Mouse (Mus musculus): ENCODE measurements around the gene Ip6k1. TPM values are rescaled to one million over a fixed set of nuclear protein-coding genes. Genes with fewer than 3 reads are reported as not detected.

The Ip6k1 gene
- polyA plus RNA-seq, 1 experiment from 2014 or later = 29.3 TPM

GRCm38 (mm10) chr9:108083561-108083960 lies 81.3 kb downstream of the Ip6k1 start:
- Histone ChIP-seq H3K27ac (peak overlapping the region; percentile 100), H3K4me1 (replicated peaks) (peaks cover 89% of the 10 kb centered on the region), H3K36me3 (peaks cover 64% of the 10 kb centered on the region), H3K4me3 (replicated peaks) (peak overlapping the region; percentile 41), H3K9ac (peak overlapping the region; percentile 99), H3K4me2 (peak overlapping the region; percentile 91), H3K27me3 (peaks cover 10% of the 10 kb centered on the region; the same call in 1 of the 2 replicates), H3K9me3 (replicated peaks) (no peaks in the 10 kb centered on the region)
- DNase-seq (peak; percentile 38), ATAC-seq (ENCODE audit: low read depth) (peak; percentile 3)
- WGBS (ENCODE audit: insufficient replicate concordance) = 39% methylated on average over 6 of the region's 6 CpGs

- H3K4me2 ChIP-seq = peak overlapping the region; percentile 91
- no peak for ATAC-seq (ENCODE audit: low read depth)
- H3K9me3 ChIP-seq (replicated peaks) = no peaks in the 10 kb centered on the region
- peak overlapping the region; percentile 100 for H3K27ac ChIP-seq
- peak overlapping the region; percentile 99 for H3K9ac ChIP-seq
- H3K27me3 ChIP-seq = peaks cover 10% of the 10 kb centered on the region; the same call in 1 of the 2 replicates
- WGBS (ENCODE audit: insufficient replicate concordance) = 94% methylated on average over 4 of the region's 4 CpGs
- peak overlapping the region; percentile 16; the same call in 1 of the 2 replicates for H3K4me3 ChIP-seq (replicated peaks)
- H3K36me3 ChIP-seq = peaks cover 81% of the 10 kb centered on the region
- DNase-seq = no peak
- H3K4me1 ChIP-seq (replicated peaks) = peaks cover 86% of the 10 kb centered on the region
Measured at GRCm38 (mm10) chr9:108085261-108085660, 83.0 kb downstream of the Ip6k1 start.

GRCm38 (mm10) chr9:108090611-108091120 lies 88.4 kb downstream of the Ip6k1 start:
- 93% methylated on average over 7 of the region's 7 CpGs for whole genome bisulfite sequencing (ENCODE audit: insufficient replicate concordance)
- peaks cover 75% of the 10 kb centered on the region for H3K36me3 ChIP-seq
- H3K4me1 ChIP-seq (replicated peaks) = peaks cover 65% of the 10 kb centered on the region
- H3K4me2 ChIP-seq = no peak overlapping the region
- H3K4me3 ChIP-seq (replicated peaks) = no peak overlapping the region
- no peak overlapping the region for H3K9ac ChIP-seq
- H3K27me3 ChIP-seq = no peaks in the 10 kb centered on the region
- DNase-seq (no peak), ATAC-seq (ENCODE audit: low read depth) (no peak)
- no peaks in the 10 kb centered on the region for H3K9me3 ChIP-seq (replicated peaks)
- peak overlapping the region; percentile 45; the same call in 1 of the 2 replicates for H3K27ac ChIP-seq

- Histone ChIP-seq H3K4me2 (peak overlapping the region; percentile 92), H3K4me3 (replicated peaks) (peak overlapping the region; percentile 95), H3K27me3 (no peaks in the 10 kb centered on the region), H3K9ac (peak overlapping the region; percentile 98), H3K4me1 (replicated peaks) (peaks cover 68% of the 10 kb centered on the region), H3K9me3 (replicated peaks) (no peaks in the 10 kb centered on the region), H3K36me3 (peaks cover 58% of the 10 kb centered on the region), H3K27ac (peak overlapping the region; percentile 100)
- DNase-seq (no peak), ATAC-seq (ENCODE audit: low read depth) (no peak)
- 55% methylated on average over 10 of the region's 10 CpGs for WGBS (ENCODE audit: insufficient replicate concordance)
Measured at GRCm38 (mm10) chr9:108093586-108093985, 91.3 kb downstream of the Ip6k1 start.

GRCm38 (mm10) chr9:108094184-108094941 lies 92.1 kb downstream of the Ip6k1 start, which contains the start of gene Apeh:
Gene Apeh (minus strand): TSS chr9:108094606.
- DNase-seq = peak; percentile 99

GRCm38 (mm10) chr9:108094998-108095411 lies 92.7 kb downstream of the Ip6k1 start:
- H3K27me3 ChIP-seq = no peaks in the 10 kb centered on the region
- peak overlapping the region; percentile 100 for H3K27ac ChIP-seq
- peak overlapping the region; percentile 92 for H3K4me2 ChIP-seq
- H3K9ac ChIP-seq = peak overlapping the region; percentile 98
- H3K4me1 ChIP-seq (replicated peaks) = peaks cover 75% of the 10 kb centered on the region
- WGBS (ENCODE audit: insufficient replicate concordance) = under 1% methylated on average over 16 of the region's 16 CpGs
- peaks cover 57% of the 10 kb centered on the region for H3K36me3 ChIP-seq
- peak; percentile 93 for DNase-seq
- peak; percentile 86 for ATAC-seq (ENCODE audit: low read depth)
- no peaks in the 10 kb centered on the region for H3K9me3 ChIP-seq (replicated peaks)
- H3K4me3 ChIP-seq (replicated peaks) = peak overlapping the region; percentile 95

More at GRCm38 (mm10) chr9:108094184-108094941, 92.1 kb downstream of the Ip6k1 start, which contains the start of gene Apeh:
- Histone ChIP-seq H3K4me3 (replicated peaks) (peak within 1 kb of the TSS; percentile 95), H3K9me3 (replicated peaks) (no peaks in the 10 kb centered on the region), H3K4me2 (peak within 1 kb of the TSS; percentile 92), H3K27ac (peak within 1 kb of the TSS; percentile 100), H3K4me1 (replicated peaks) (peaks cover 71% of the 10 kb centered on the region), H3K27me3 (no peaks in the 10 kb centered on the region), H3K9ac (peak within 1 kb of the TSS; percentile 98), H3K36me3 (peaks cover 57% of the 10 kb centered on the region)
- under 1% methylated on average over 52 of the region's 52 CpGs for whole genome bisulfite sequencing (ENCODE audit: insufficient replicate concordance)
- peak; percentile 82 for ATAC-seq (ENCODE audit: low read depth)

- H3K4me1 ChIP-seq (replicated peaks) = peaks cover 71% of the 10 kb centered on the region
- 3% methylated on average over 3 of the region's 3 CpGs for WGBS (ENCODE audit: insufficient replicate concordance)
- ATAC-seq (ENCODE audit: low read depth) (peak; percentile 2; the same call in 1 of the 2 replicates), DNase-seq (peak; percentile 72)
- H3K4me2 ChIP-seq = peak overlapping the region; percentile 92
- H3K27ac ChIP-seq = peak overlapping the region; percentile 100
- H3K36me3 ChIP-seq = peaks cover 52% of the 10 kb centered on the region
- peak overlapping the region; percentile 98 for H3K9ac ChIP-seq
- no peaks in the 10 kb centered on the region for H3K9me3 ChIP-seq (replicated peaks)
- no peaks in the 10 kb centered on the region for H3K27me3 ChIP-seq
- H3K4me3 ChIP-seq (replicated peaks) = peak overlapping the region; percentile 95
Measured at GRCm38 (mm10) chr9:108095518-108095917, 93.2 kb downstream of the Ip6k1 start.

GRCm38 (mm10) chr9:108095949-108096712 lies 93.8 kb downstream of the Ip6k1 start:
- no peak for DNase-seq
- Histone ChIP-seq H3K36me3 (peaks cover 52% of the 10 kb centered on the region), H3K27ac (peak overlapping the region; percentile 100), H3K9me3 (replicated peaks) (no peaks in the 10 kb centered on the region), H3K9ac (peak overlapping the region; percentile 98), H3K4me3 (replicated peaks) (peak overlapping the region; percentile 95), H3K4me2 (peak overlapping the region; percentile 92), H3K27me3 (no peaks in the 10 kb centered on the region), H3K4me1 (replicated peaks) (peaks cover 68% of the 10 kb centered on the region)
- 43% methylated on average over 10 of the region's 10 CpGs for WGBS (ENCODE audit: insufficient replicate concordance)
- ATAC-seq (ENCODE audit: low read depth) = no peak

Small RNAs within 50 kb of the gene (microRNA-seq; reads per million reads assigned to microRNA genes)
- gene Mir7088 = 1.5 reads per million

Other genes with a start within 250 kb of the Ip6k1 start
- gene Rbm5, start 231.5 kb upstream of the Ip6k1 start, polyA plus RNA-seq (2015; fragmentation: Nextera tagmentation; extraction: Ambion mirVana) = 64.7 and 75.5 TPM in 2 replicates
- 30.4 and 36.2 TPM in 2 replicates for gene Rbm6, start 129.3 kb upstream of the Ip6k1 start, polyA plus RNA-seq (2015; fragmentation: Nextera tagmentation; extraction: Ambion mirVana)
- gene Mon1a, start 114.3 kb upstream of the Ip6k1 start, polyA plus RNA-seq (2015; fragmentation: Nextera tagmentation; extraction: Ambion mirVana) = 5.6 and 5.8 TPM in 2 replicates
- 0.68 and 0.71 TPM in 2 replicates for gene Mst1r, start 95.6 kb upstream of the Ip6k1 start, polyA plus RNA-seq (2015; fragmentation: Nextera tagmentation; extraction: Ambion mirVana)
- not detected in 2 replicates for gene Actl11, start 74.0 kb upstream of the Ip6k1 start, polyA plus RNA-seq (2015; fragmentation: Nextera tagmentation; extraction: Ambion mirVana)
- gene Camkv, start 66.8 kb upstream of the Ip6k1 start, polyA plus RNA-seq (2015; fragmentation: Nextera tagmentation; extraction: Ambion mirVana) = 0.13 and 0.28 TPM in 2 replicates
- 17.3 and 18.9 TPM in 2 replicates for gene Traip, start 52.4 kb upstream of the Ip6k1 start, polyA plus RNA-seq (2015; fragmentation: Nextera tagmentation; extraction: Ambion mirVana)
- gene Uba7, start 27.0 kb upstream of the Ip6k1 start, polyA plus RNA-seq (2015; fragmentation: Nextera tagmentation; extraction: Ambion mirVana) = 56.5 and 56.9 TPM in 2 replicates
- 0.53 and 0.56 TPM in 2 replicates for gene Gm20661, start 19.4 kb upstream of the Ip6k1 start, polyA plus RNA-seq (2015; fragmentation: Nextera tagmentation; extraction: Ambion mirVana)
- gene Inka1, start 16.6 kb upstream of the Ip6k1 start, polyA plus RNA-seq (2015; fragmentation: Nextera tagmentation; extraction: Ambion mirVana) = 55.7 and 60.5 TPM in 2 replicates
- 1.1 and 1.2 TPM in 2 replicates for gene Cdhr4, start 10.0 kb upstream of the Ip6k1 start, polyA plus RNA-seq (2015; fragmentation: Nextera tagmentation; extraction: Ambion mirVana)
- gene Gm20662, start 6.2 kb upstream of the Ip6k1 start, polyA plus RNA-seq (2015; fragmentation: Nextera tagmentation; extraction: Ambion mirVana) = 0.44 and 0.48 TPM in 2 replicates
- gene Gmppb, start 46.7 kb downstream of the Ip6k1 start, polyA plus RNA-seq (2015; fragmentation: Nextera tagmentation; extraction: Ambion mirVana) = 21.0 TPM in 2 replicates
- gene Amigo3, start 50.7 kb downstream of the Ip6k1 start, polyA plus RNA-seq (2015; fragmentation: Nextera tagmentation; extraction: Ambion mirVana) = 1.2 and 1.4 TPM in 2 replicates
- 15.5 and 18.6 TPM in 2 replicates for gene Mst1, start 77.9 kb downstream of the Ip6k1 start, polyA plus RNA-seq (2015; fragmentation: Nextera tagmentation; extraction: Ambion mirVana)
- gene Rnf123, start 80.8 kb downstream of the Ip6k1 start, polyA plus RNA-seq (2015; fragmentation: Nextera tagmentation; extraction: Ambion mirVana) = 80.8 and 88.0 TPM in 2 replicates
- gene Apeh, start 92.1 kb downstream of the Ip6k1 start, polyA plus RNA-seq (2015; fragmentation: Nextera tagmentation; extraction: Ambion mirVana) = 176 and 195 TPM in 2 replicates
- gene Bsn, start 187.9 kb downstream of the Ip6k1 start, polyA plus RNA-seq (2015; fragmentation: Nextera tagmentation; extraction: Ambion mirVana) = 2.3 and 2.5 TPM in 2 replicates

Data from liver, embryonic 13.5 days (tissue).